Mouse (Mus musculus) kidney, adult 2 months (tissue): ENCODE measurements around the gene Dnajc13. TPM values are rescaled to one million over a fixed set of nuclear protein-coding genes. Genes with fewer than 3 reads are reported as not detected.

Source experiments
- DNase-seq: peaks from one replicate; pipeline ENCODE4 v3.0.0; 2021
- H3K27ac ChIP-seq: fragments of 200-500 bp; 2 replicates; pipeline ENCODE4 v1.5.1; 2012; ENCODE audit warnings: low read depth, low read length, control low read depth, inconsistent platforms; ENCODE audit not compliant: insufficient read depth
- H3K27me3 ChIP-seq: fragments of 200-500 bp; replicated peaks from 2 replicates; pipeline ENCODE4 v1.6.1; 2012; ENCODE audit warnings: mild to moderate bottlenecking, moderate library complexity, low read length, inconsistent platforms; ENCODE audit not compliant: control insufficient read depth, insufficient read depth
- H3K36me3 ChIP-seq: fragments of 200-500 bp; 2 replicates; pipeline ENCODE4 v1.6.1; 2012; ENCODE audit warnings: mild to moderate bottlenecking, moderate library complexity, low read length, inconsistent platforms; ENCODE audit not compliant: control insufficient read depth, insufficient read depth
- H3K4me1 ChIP-seq: fragments of 200-500 bp; 2 replicates; pipeline ENCODE4 v1.6.1; 2011; ENCODE audit warnings: low read length; ENCODE audit not compliant: control insufficient read depth, insufficient read depth
- H3K4me3 ChIP-seq: fragments of 200-500 bp; 2 replicates; pipeline ENCODE4 v1.5.1; 2011; ENCODE audit warnings: mild to moderate bottlenecking, low read depth, low read length, control low read depth; ENCODE audit not compliant: insufficient read depth
- CTCF ChIP-seq: fragments of 200-500 bp; conservative IDR thresholded peaks from 2 replicates; pipeline ENCODE4 v1.5.1; 2011; ENCODE audit warnings: low read depth, mild to moderate bottlenecking, control low read depth, low read length, moderate library complexity, mixed read lengths; ENCODE audit not compliant: insufficient read depth, insufficient read length
- POLR2A ChIP-seq: fragments of 200-500 bp; IDR thresholded peaks from one replicate; pipeline ENCODE4 v1.6.1; 2011; ENCODE audit warnings: low read depth, low read length, control low read depth
- WGBS: fragments of 180-500 bp; shearing (Covaris S2); methylation state at CpG from one replicate; pipeline ENCODE4 v1.1.7; 2018; 5-methylcytosine and 5-hydroxymethylcytosine counted together
- polyA plus RNA-seq: library from polyadenylated mRNA; depleted of rRNA; stranded (reverse); fragments of >200 nt; gene quantifications from 2 replicates; pipeline ENCODE4 v1.2.3, GENCODE M21; 2012

Dnajc13 gene
- polyA plus RNA-seq, 1 experiment: 104 TPM

DNA sequence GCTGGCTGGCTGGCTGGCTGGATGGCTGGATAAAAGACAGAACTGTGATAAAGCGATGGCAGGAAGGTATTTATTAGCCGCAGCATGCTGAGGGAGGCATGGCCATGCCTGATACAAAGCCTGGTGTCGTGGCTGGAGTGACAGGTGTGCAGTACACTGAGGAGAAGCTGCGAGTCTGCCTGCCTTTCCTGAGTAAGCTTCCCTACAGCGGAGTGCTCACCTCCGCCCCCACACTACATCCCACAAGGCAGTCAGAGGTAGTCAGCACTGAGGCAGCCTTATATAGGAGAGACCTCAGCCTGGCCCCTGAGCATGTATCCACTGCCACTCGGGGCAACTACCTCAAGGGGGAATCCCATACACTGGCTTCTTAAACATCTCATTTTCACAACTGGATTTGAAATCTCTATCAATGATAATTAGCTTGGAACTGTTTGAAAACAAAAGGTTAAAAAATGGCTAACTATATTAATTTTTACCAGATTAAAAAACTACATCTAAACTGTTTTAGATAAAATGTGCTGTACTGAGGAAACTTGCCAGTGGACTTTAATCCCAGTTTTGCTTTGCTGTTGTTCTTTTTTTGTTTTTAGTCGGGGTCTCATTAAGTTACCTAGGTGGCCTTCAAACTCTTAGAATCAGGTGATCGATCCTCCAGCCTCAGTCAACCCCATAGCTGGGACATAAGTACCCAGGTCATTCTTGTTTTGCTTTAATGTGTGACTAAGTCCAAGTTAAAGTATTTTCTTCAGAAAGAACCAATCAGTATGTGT is 8.1 kb downstream of the Dnajc13 start:
- 37% methylated on average over 9 of the region's 9 CpGs for WGBS
- H3K27ac ChIP-seq: peak overlapping the region; percentile 87
- no peak for TF ChIP-seq CTCF
- TF ChIP-seq POLR2A: no peak

DNA sequence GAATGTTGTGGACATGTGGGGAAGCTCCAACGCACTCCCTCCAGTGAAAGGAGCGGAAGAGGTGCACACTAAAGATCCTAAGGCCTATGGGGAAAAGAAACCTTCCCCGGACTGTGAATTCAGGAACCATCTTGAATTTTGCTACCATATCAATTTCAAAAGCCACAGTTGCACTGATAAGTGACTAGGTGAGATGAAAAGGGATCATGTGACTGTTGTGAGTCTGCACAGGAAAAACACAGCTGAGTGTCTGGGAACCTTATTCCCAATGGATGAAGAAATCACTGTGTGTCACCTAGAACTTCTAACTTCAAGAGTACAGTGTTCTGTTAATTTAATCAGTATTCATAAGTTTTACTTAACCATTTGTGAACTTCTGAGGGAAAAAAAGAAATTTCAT is 10.1 kb downstream of the Dnajc13 start:
- H3K4me3 ChIP-seq: no peak overlapping the region
- TF ChIP-seq CTCF (no peak), POLR2A (no peak)
- DNase-seq: no peak
- no peaks in the 10 kb centered on the region for H3K27me3 ChIP-seq
- peaks cover 63% of the 10 kb centered on the region for H3K4me1 ChIP-seq
- no peaks in the 10 kb centered on the region for H3K36me3 ChIP-seq
- peak overlapping the region; percentile 4 for H3K27ac ChIP-seq
- WGBS: 94% methylated on average over 3 of the region's 3 CpGs

More for the DNA sequence above, 8.1 kb downstream of the Dnajc13 start:
- H3K27me3 ChIP-seq: no peaks in the 10 kb centered on the region
- H3K4me1 ChIP-seq: peaks cover 59% of the 10 kb centered on the region
- 0 out of 2 replicates have a peak overlapping the region, but pooled peaks have one; percentile 10 for H3K4me3 ChIP-seq
- no peaks in the 10 kb centered on the region for H3K36me3 ChIP-seq
- DNase-seq: peak; percentile 81

DNA sequence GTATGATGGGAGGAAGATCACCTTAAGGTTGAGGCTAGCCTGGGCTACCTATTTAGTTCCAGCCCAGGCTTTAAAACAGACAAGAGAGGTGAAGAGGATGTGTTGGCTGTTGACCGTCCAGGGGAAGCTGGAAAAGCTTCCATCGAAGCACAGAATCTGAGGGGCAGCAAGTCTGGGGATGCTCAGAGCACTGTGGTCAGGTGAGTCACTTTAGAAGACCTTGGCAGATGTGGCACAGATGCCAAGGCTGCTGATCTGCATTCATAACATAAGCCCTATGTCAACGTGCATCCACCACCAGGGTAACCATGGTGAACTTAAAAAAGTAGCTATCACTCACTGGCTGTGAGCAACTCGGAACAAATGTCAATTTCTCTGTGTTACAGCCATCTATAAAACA is 11.0 kb downstream of the Dnajc13 start:
- no peaks in the 10 kb centered on the region for H3K27me3 ChIP-seq
- peaks cover 60% of the 10 kb centered on the region for H3K4me1 ChIP-seq
- TF ChIP-seq POLR2A (no peak), CTCF (no peak)
- no peaks in the 10 kb centered on the region for H3K36me3 ChIP-seq
- H3K27ac ChIP-seq: peak overlapping the region; percentile 64
- H3K4me3 ChIP-seq: no peak overlapping the region
- DNase-seq: no peak
- 84% methylated on average over 4 of the region's 4 CpGs for WGBS

DNA sequence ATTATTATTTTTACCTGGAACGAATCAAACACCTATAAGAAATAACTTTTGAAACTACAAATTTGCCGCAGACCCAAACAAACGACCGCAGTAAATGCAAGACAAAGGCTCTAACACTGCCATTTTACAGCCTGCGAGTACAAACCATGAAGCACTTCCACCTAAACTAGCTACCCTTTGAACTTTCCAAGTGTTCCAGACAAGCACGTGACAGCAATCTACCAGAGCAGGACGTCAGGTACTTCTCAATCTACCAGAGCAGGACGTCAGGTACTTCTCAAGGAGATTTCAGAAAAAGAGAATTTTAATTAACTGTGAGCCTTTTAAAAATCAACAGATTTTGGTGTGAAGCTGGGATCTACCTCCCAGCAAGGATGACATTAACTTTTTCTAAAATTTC is 11.6 kb downstream of the Dnajc13 start:
- Histone ChIP-seq H3K4me3 (no peak overlapping the region), H3K27me3 (no peaks in the 10 kb centered on the region), H3K27ac (peak overlapping the region; percentile 91), H3K36me3 (no peaks in the 10 kb centered on the region), H3K4me1 (peaks cover 58% of the 10 kb centered on the region)
- WGBS: 45% methylated on average over 8 of the region's 8 CpGs
- peak; percentile 89 for DNase-seq
- no peak for TF ChIP-seq CTCF
- TF ChIP-seq POLR2A: no peak

DNA sequence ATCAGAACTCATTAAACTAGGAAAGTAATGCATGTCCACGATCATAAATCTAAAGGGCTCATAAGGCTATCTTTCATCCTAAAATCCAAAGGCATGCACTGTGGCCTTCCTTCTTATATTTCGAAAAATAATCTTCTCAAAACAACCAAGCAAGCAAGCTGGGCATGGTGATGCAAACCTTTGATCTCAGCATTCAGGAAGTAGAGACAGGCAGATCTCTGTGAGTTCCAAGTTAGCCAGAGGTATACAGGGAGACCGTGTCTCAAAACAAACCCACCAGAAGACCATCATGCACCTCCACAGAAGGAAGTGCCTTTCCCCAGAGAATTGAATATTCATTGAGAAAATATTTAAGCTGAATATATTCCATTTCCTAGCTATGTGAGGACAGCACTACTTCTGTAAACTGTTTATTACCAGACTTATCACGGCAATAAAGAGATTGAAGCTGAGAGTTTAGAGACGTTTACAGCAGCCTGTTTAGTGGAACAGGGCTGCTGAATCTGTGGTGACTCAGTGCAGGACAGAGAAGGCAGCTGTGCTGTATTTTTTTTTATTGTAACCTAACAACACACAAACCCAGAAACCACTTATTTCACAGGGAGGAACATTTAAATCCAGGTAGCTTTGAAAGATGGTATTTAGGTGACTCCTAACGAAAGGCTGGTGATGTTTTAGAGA is 15.3 kb downstream of the Dnajc13 start:
- Histone ChIP-seq H3K4me1 (peaks cover 36% of the 10 kb centered on the region), H3K36me3 (peaks cover 3% of the 10 kb centered on the region; the same call in 1 of the 2 replicates), H3K27me3 (no peaks in the 10 kb centered on the region), H3K27ac (peak overlapping the region; percentile 56), H3K4me3 (no peak overlapping the region)
- TF ChIP-seq POLR2A (no peak), CTCF (no peak)
- WGBS: 36% methylated on average over 6 of the region's 6 CpGs
- DNase-seq: no peak

DNA sequence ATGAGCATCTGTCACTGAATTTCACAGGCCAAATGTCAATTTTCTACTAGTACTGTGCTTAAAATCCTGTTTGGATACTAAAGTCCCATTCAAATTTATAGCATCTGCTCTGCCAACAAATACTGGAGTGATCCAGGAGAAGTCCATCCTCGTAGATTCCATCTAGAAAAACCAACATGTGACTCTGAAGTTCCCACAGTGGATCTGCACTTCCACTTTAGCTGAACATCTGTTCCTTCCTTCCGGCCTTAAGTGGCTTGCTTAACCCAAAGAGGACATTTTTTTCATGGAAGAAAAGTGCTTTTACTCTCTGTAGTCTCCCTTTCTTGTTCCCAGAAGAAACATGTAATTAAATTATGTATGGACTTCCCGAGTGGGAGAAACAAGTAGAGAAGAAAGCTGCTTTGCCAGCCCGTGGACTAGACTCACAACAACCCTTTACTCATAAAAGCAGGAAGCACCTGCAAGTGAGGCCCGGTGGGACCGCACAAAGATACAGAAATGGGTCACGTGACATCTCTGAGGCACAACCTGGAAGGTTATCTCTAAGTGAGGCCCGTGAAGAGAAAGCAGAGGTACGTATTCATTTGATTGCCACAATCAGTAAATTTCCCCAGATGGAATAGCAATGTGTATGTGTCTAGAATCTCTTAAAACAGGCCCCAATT is 18.8 kb downstream of the Dnajc13 start:
- Histone ChIP-seq H3K27ac (no peak overlapping the region), H3K4me3 (no peak overlapping the region), H3K4me1 (peaks cover 15% of the 10 kb centered on the region), H3K27me3 (no peaks in the 10 kb centered on the region), H3K36me3 (peaks cover 3% of the 10 kb centered on the region; the same call in 1 of the 2 replicates)
- no peak for TF ChIP-seq CTCF
- no peak for TF ChIP-seq POLR2A
- no peak for DNase-seq
- WGBS: 67% methylated on average over 9 of the region's 9 CpGs

DNA sequence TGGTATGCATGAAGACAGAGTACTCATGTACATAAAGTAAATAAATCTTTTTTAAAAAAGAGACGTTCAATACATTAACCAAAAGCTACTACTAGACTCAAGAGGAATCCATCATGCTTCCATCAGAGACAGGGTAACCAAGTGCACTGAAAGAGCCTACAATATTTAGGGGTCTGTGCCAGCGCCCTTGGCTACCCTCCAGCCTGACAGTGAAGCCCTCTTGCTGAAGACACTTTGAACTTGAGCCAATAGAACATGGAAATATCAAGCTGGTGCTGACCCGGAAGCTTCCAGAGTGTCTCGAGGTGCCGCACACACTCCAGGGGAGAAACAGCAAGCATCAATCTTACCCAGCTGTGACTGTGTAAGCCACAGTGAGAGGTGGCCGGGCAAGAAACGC is 22.6 kb downstream of the Dnajc13 start:
- H3K4me3 ChIP-seq: no peak overlapping the region
- no peaks in the 10 kb centered on the region for H3K4me1 ChIP-seq
- H3K36me3 ChIP-seq: peaks cover 4% of the 10 kb centered on the region
- no peak for DNase-seq
- no peak overlapping the region for H3K27ac ChIP-seq
- H3K27me3 ChIP-seq: no peaks in the 10 kb centered on the region
- TF ChIP-seq POLR2A: no peak
- no peak for TF ChIP-seq CTCF
- 55% methylated on average over 7 of the region's 7 CpGs for WGBS
